Mouse (Mus musculus) left cerebral cortex, adult 11 months (tissue): ENCODE results near the gene Txlnb.
A peak's percentile ranks its signal among the peaks of the same experiment; 100 is the strongest.
"Not testable (repeated sequence)": the region's sequence is repeated elsewhere in the genome, so short reads cannot be mapped to it uniquely, and the experiment has no call there.

Experiments
- DNase-seq: peaks from one replicate; pipeline ENCODE4 v3.0.0; 2022; ENCODE audit warnings: low spot score

Gene Txlnb

DNA sequence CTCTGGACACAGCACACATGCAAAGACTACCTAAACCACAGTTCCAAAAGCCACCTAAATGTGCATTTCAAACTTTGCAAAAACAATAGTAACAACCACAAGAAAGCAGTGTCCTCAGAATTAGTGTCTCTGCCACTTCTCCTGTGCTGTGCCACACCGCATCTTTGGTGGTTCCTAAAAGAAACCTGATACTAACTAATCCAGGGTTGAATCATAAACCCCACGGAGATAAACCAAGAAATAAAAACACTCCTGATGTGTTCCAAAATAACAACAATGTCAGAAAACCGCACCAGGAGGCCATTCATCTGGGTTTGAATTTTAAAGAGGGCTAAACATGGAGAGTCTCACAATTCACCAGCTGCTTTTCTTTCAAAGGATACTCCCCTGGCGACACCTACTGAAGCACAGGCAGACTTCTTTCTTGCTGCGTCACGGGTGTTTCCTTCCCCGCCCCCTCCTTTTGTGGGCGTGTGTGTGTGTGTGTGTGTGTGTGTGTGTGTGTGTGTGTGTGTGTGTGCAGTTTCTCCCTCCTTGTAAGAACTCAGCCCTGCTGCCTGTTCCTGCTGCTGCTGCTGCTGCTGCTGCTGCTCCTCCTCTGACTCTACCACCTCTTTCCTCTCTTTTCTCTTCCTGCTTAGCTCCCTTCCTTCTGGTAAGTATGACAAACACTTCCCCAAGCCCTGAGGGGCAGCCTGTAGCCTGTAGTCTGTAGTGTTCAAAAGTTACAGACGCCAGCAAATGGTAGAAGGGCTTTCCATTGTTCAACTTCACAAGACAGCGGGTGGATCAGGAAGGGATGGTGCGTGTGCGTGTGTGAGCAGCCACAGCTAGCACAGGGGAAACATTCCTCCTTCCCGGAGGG, at the start of gene Txlnb:
Gene Txlnb (plus strand): TSS at position 460 of the 865 bp plus-strand sequence.
- DNase-seq, result peak; percentile 32

- DNase-seq, result no peak
Measured at GRCm38 (mm10) chr10:17752478-17752877, 43.5 kb upstream of the Txlnb start.

DNA sequence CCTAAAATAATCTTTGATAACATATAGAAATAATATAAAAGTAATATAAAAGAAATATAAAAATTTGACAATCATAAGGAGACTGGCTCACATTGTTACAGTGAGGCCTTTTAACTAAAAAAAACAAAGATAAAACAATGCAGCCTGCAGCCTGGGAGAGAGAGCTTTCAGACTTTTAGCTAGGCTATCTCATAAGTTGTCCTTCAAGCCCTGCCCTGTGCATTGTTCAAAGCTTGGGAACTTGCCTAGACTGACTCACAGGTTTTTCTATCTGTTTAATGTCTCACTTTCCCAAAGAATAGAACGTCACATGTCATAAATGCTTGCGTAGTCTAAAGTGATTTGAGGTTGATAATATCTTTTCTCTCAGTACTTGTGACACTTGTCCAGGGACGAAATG, 36.3 kb upstream of the Txlnb start:
- no peak for DNase-seq

- DNase-seq, result no peak
Measured at GRCm38 (mm10) chr10:17760750-17761613, 35.0 kb upstream of the Txlnb start.

DNA sequence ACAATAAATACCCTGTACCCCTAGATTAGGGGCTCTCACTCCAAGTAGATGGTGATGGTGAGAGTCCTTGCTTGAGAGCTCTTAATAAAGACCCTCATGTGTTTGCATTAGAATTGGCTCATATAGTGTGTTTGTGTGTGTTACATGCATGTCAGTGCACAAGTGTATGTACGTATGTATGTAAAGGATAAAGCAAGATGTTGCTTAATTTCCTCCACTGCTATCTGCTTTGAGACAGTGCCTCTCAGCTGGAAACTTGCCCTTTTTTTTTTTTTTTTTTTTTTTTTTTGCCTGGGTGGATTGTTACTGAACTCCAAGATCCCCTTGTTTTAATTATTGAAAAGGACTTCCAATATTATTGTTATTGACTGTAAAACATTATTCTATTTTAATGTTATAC, 34.4 kb upstream of the Txlnb start:
- DNase-seq, result no peak

DNA sequence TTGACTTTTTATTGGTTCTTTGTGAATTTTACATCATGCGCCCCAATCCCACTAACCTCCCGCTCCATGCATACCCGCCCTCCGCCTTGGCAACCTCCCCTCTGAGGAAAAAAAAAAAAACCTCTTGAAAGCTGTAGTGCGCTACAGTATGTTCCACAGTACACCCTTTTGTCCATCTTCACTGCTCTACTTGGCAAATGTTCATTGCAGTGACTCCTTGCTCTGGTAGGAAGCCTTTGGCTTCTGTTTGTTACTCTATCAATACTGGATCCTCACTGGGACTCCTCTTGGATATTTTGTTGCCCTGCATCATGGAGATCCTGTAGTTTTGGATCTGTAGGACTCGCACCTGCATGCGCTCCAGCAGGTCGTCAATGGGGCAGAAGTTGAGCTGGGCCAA, 33.1 kb upstream of the Txlnb start:
- DNase-seq, result no peak

- DNase-seq, result no peak
Measured at GRCm38 (mm10) chr10:17769856-17770255, 26.2 kb upstream of the Txlnb start.

GRCm38 (mm10) chr10:17772364-17772763, 23.7 kb upstream of the Txlnb start:
- no peak for DNase-seq

DNA sequence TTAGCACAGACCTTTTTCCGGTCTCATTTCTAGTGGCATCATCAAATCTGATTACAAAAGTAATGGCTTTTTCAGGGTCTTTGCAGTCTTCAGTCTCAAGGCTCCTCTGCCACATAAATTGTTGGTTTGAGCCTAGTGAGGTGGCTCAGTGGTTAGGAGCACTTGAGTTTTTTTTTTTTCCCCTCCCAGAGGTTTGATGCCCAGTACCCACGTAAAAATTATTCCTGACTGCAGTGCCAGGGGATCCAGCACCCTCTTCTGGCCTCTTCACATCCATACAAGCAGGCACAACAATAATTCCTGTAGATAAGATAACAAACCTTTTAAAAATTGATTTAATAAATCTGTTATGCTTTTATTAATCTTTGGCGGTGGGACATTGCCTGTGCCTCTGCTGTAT, 21.7 kb upstream of the Txlnb start:
- DNase-seq, result no peak

DNA sequence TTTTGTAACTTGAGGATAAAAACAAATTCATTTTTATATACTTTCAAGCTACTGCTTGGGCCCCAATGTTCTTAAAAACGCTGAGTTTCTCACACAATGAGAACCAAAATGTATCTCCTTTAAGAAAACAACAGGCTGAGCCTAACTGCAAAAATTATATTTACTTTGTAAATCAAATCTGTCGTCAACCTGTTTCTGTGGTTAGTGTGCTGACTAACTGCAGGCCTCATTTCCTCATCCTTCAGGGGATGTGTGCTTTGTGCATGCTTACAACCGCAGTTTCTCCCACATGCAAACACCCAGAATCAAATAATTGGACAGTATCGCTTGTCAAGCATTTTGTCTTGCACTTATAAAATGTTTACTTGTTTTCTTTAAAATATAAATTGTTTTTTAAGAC, 20.9 kb upstream of the Txlnb start:
- DNase-seq, result no peak

DNA sequence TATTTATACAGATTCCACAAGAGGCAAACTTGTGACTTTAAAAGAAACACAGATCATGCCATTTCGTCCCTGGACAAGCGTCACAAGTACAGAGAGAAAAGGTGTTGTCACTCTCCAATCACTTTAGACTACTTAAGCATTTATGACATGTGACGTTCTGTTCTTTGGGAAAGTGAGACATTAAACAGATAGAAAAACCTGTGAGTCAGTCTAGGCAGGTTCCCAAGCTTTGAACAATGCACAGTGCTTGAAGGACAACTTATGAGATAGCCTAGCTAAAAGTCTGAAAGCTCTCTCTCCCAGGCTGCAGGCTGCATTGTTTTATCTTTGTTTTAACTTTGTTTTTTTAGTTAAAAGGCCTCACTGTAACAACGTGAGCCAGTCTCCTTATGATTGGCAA, 19.3 kb upstream of the Txlnb start:
- DNase-seq, result not testable (repeated sequence)

DNA sequence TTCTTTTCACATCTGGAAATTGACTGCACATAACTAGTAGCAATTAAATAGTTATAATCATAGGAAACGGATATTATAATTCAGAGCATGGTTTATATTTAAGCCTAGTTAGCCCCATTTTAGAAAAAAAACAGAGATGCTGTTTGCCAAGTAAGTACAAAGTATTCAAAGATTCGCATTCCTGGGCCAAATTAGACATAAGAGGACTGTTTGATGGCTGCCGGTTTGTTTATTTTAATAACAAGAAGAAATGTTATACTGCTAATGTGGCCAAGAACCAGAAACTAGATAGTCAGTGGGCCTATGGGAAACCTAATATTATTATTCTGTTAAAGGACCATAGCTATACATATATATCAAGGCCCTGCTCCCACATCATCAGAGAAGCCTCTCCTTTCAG, 9.3 kb upstream of the Txlnb start:
- no peak for DNase-seq

DNA sequence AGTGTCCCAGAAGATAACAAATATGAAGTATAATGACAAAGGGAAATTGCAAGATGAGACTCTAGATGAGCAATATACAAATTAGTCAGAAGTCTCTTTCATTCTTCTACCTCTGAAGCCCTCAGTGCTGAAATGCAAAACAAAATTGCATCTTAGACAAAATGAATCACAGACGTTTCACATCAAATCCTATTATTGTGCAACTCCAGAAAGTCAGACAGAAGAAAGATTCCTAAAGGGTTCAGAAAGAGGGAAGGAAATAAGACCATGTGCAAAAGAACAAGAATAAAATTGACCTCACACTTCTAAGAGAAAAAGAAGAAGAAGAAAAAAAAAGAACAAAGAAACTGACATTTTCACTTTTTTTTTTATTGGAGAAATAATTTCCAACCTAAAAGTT, 8.1 kb upstream of the Txlnb start:
- DNase-seq, result no peak

DNA sequence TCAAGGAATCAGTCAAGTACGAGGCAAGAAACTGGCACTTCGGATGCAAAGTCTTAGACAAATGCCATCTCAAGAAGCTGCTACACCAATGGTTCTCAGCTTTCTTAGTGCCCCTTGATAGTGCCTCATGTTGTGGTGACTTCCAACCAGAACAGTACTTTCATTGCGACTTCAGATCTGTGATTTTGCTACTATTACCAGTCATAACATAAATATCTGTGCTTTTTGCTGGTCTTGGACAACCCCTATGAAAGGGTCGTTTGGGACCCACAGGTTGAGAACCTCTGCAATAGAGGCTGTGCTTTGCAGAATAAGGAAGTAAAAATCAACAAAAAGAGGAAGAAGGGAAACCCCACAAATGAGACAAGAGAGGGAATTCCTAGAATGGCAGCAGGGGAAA, 7.7 kb upstream of the Txlnb start:
- DNase-seq, result no peak

DNA sequence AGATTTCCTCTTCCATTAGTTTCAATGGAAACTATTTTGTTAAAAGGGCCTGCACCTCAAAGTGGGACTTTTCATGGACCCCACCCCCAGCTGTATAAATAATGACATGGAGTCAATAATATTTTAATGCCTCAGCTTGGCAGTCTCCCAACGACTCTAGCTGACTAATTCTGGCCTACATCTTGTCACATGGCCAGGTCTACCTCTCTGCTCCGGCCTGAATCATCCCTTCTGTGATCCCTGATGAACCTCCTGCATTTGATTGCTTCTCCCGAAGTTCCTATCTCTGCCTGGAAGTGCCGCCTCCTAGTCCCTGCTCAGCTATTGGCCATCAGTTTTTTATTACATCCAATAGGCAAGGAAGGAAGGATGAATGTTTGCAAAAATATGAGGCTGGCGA, 2.1 kb upstream of the Txlnb start:
- no peak for DNase-seq

DNA sequence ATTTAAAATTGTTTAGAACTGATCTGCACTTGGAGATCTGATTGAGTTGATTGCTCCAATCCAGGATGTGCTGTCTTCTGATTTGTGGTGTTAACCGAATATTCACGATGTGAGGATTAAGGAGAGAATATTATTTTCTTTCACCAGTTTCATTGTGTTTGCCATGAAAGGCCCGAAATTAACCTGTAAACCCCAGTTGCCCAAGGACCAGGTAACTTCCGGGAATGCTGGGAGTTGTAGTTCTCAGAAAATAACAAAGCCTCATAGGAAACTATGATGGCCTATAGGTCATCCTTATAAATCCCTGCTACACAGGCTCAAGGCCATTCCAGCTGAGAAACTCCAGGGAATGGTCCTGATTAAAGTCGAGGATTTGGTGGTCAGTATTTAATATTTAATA, 1.6 kb upstream of the Txlnb start:
- no peak for DNase-seq

GRCm38 (mm10) chr10:17795227-17795626, 799 bp upstream of the Txlnb start:
- no peak for DNase-seq

DNA sequence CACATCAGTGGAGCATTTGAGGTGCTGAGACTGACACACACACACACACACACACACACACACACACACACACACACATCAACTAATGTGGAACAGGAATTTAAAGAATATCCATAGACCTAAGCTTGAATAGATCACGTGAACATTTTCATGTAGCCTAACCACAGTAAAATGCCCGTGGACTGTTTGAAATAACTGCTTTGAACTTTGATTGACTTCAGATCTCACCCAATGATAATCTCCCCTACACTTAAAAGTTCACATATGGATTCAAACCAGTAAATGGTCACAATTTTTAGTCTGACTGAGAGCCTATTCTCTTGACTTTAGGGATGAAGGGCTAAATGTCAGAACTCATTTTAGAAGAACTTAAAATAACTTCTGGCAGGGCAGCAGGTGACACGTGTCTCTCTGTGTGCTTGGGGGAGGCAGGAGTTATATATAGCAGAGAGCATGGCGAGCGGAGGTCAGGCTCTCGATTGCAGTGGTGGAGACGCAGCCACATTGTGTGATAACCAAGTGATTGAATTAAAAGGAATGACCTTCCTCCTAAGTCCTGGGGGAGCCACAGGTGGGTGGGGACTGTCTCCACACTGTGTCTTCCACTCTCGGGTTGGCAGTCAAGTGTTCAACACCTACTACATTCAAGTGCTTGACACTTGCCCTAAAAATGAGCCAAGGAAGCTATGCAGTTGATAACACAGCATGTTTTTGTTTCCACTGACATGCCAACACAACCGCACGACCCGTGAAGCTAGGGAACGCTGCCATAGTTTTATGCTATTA, 1.0 kb downstream of the Txlnb start:
- no peak for DNase-seq

DNA sequence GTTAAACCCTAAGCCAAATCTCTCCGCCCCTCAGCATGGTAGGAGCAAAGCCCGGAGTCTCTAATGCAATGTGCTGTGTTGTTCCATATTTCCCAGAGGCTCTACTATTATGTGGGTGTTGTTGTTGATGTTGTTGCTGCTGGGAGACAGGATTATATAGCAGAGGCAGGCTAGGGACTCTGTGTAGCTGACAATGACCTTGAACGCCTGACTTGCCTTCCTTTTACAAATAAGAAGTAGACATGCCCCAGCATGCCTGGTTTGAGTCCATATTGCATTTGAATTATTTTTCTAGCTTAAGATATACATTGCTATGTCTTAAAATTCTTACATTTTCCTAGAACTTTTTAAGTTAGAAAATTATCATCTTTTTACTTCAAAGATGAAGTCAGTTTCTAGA, 1.7 kb downstream of the Txlnb start:
- no peak for DNase-seq

DNA sequence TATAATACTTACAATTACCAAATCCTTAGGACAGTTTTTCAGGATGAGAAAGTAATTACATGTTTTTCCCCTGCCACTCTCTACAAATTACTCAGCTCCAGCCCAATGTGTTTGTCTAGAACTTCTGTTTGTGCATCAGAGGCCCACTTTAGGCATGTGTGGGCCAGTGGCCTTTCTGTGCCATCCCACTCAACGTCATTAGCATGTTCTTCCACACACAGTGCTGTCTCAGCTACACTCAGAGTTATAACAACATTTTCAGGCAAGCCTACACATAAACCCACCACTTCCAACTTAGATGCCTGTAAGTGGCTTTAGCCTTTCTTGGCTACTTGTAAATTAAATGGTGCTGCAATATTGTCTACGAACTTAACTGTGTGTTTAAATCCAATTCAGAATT, 5.8 kb downstream of the Txlnb start:
- no peak for DNase-seq

DNA sequence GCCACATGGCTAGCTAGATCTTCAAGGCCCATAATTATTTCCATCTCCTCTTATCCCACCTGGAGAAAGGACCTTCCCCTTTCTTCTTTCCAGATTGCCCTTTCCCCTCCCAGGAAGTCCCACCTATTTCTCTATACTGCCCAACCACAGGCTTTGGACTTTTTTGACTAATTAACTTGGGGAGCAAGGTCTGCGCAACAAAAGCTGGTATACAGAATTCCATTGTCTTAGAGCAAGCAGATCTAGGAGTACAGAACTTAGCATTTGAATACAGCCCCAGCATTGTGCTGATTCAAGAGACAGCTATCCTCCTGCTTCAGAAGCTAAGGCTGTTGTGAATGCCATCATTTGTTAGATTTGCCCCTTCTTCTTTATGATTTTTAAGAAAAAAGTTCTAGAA, 12.5 kb downstream of the Txlnb start:
- no peak for DNase-seq

DNA sequence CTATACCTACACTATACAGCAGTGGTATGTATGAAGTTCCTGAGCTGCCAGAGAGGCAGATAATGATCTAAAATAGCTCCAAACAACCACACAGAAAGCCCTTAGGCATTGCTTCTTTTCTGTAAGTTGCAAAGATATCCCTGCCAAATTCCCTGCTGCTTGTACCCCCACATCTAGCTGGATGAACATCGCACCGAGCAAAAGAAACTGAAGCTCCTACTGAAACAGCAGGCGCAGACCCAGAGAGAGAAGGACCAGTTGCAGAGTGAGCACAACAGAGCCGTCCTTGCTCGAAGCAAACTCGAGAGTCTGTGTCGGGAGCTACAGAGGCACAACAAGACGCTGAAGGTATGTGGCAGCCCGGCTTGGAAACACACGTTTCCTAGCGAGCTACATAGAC, 19.0 kb downstream of the Txlnb start:
- DNase-seq, result no peak
